Mouse (Mus musculus): Measurements from ENCODE around the gene Abcf1.
"Not testable (repeated sequence)": the region's sequence is repeated elsewhere in the genome, so short reads cannot be mapped to it uniquely, and the experiment has no call there.

Gene Abcf1

GRCm38 (mm10) chr17:35969418-35970389, at the start of gene Abcf1:
TSS of gene Abcf1 (minus strand) at chr17:35969761.
- DNase-seq = peak; percentile 99

GRCm38 (mm10) chr17:36018979-36019378, 49.4 kb upstream of the Abcf1 start:
- DNase-seq = no peak

GRCm38 (mm10) chr17:36017046-36017445, 47.5 kb upstream of the Abcf1 start:
- no peak for DNase-seq

GRCm38 (mm10) chr17:36014977-36015376, 45.4 kb upstream of the Abcf1 start:
- no peak for DNase-seq

- not testable (repeated sequence) for DNase-seq
Observed at GRCm38 (mm10) chr17:36004409-36004808, 34.8 kb upstream of the Abcf1 start.

GRCm38 (mm10) chr17:36003331-36003730, 33.8 kb upstream of the Abcf1 start:
- no peak for DNase-seq

- DNase-seq = no peak
Observed at GRCm38 (mm10) chr17:36001966-36002365, 32.4 kb upstream of the Abcf1 start.

- no peak for DNase-seq
Observed at GRCm38 (mm10) chr17:36001121-36001897, 31.7 kb upstream of the Abcf1 start.

GRCm38 (mm10) chr17:36000349-36000748, 30.8 kb upstream of the Abcf1 start:
- no peak for DNase-seq

- DNase-seq = no peak
Observed at GRCm38 (mm10) chr17:35999356-35999755, 29.8 kb upstream of the Abcf1 start.

- no peak for DNase-seq
Observed at GRCm38 (mm10) chr17:35998545-35999305, 29.2 kb upstream of the Abcf1 start.

- DNase-seq = no peak
Observed at GRCm38 (mm10) chr17:35997713-35998510, 28.4 kb upstream of the Abcf1 start.

GRCm38 (mm10) chr17:35996949-35997348, 27.4 kb upstream of the Abcf1 start:
- DNase-seq = peak; percentile 97

- DNase-seq = no peak
Observed at GRCm38 (mm10) chr17:35994879-35995240, 25.3 kb upstream of the Abcf1 start.

GRCm38 (mm10) chr17:35994175-35994878, 24.8 kb upstream of the Abcf1 start:
- peak; percentile 84 for DNase-seq

GRCm38 (mm10) chr17:35993675-35994074, 24.1 kb upstream of the Abcf1 start:
- peak; percentile 80 for DNase-seq

GRCm38 (mm10) chr17:35991781-35992180, 22.2 kb upstream of the Abcf1 start:
- no peak for DNase-seq

GRCm38 (mm10) chr17:35981776-35982175, 12.2 kb upstream of the Abcf1 start:
- DNase-seq = no peak

GRCm38 (mm10) chr17:35980363-35980754, 10.8 kb upstream of the Abcf1 start:
- DNase-seq = peak; percentile 62

GRCm38 (mm10) chr17:35979401-35980362, 10.1 kb upstream of the Abcf1 start, which contains the start of the genes Gnl1 and Prr3:
TSS of gene Gnl1 (plus strand) at chr17:35979851.
TSS of gene Prr3 (minus strand) at chr17:35980236.
- DNase-seq = peak; percentile 96

Measured in kidney, adult 18-20 months (tissue).